Mouse (Mus musculus) forebrain, postnatal 0 days (tissue): ENCODE data around the gene Rgs8. TPM values are rescaled to one million over a fixed set of nuclear protein-coding genes. Genes with fewer than 3 reads are reported as not detected.
A peak's percentile ranks its signal among the peaks of the same experiment; 100 is the strongest.

Experiments
- ATAC-seq: fragments of 200-750 bp; cut with Nextera tagmentation; 2 replicates; pipeline ENCODE4 v1.8.0; 2017; ENCODE audit warnings: mild to moderate bottlenecking, moderate library complexity
- DNase-seq: peaks from one replicate; pipeline ENCODE4 v3.0.0-alpha.2; 2015
- H3K27ac ChIP-seq: fragments of 300-500 bp; sonication (generic); 2 replicates; pipeline ENCODE4 v1.5.1; 2014; ENCODE audit warnings: low read depth, mild to moderate bottlenecking, antibody characterized with exemption, low read length, moderate library complexity, mixed read lengths
- H3K27me3 ChIP-seq: fragments of 300-500 bp; sonication (generic); 2 replicates; pipeline ENCODE4 v1.6.1; 2014; ENCODE audit warnings: mild to moderate bottlenecking, low read length, mixed read lengths; ENCODE audit not compliant: insufficient read depth
- H3K36me3 ChIP-seq: fragments of 300-500 bp; sonication (generic); 2 replicates; pipeline ENCODE4 v1.6.1; 2014; ENCODE audit warnings: mild to moderate bottlenecking, moderate library complexity; ENCODE audit not compliant: insufficient read depth
- H3K4me1 ChIP-seq: fragments of 300-500 bp; sonication (generic); 2 replicates; pipeline ENCODE4 v1.6.1; 2014; ENCODE audit warnings: antibody characterized with exemption; ENCODE audit not compliant: insufficient read depth
- H3K4me2 ChIP-seq: fragments of 300-500 bp; sonication (generic); 2 replicates; pipeline ENCODE4 v1.6.1; 2014; ENCODE audit warnings: low read depth, mild to moderate bottlenecking, moderate library complexity
- H3K4me3 ChIP-seq: fragments of 300-500 bp; sonication (generic); 2 replicates; pipeline ENCODE4 v1.5.1; 2014; ENCODE audit warnings: low read depth, low read length, mixed read lengths
- H3K9ac ChIP-seq: fragments of 300-500 bp; sonication (generic); 2 replicates; pipeline ENCODE4 v1.6.1; 2014; ENCODE audit warnings: mild to moderate bottlenecking
- H3K9me3 ChIP-seq: fragments of 300-500 bp; sonication (generic); 2 replicates; pipeline ENCODE4 v1.6.1; 2016; ENCODE audit warnings: low read length
- CTCF ChIP-seq: sonication (generic); IDR thresholded peaks from 2 replicates; pipeline ENCODE4 v1.5.1; 2016; ENCODE audit warnings: antibody characterized with exemption, control low read depth, low read depth
- WGBS: fragments of 180-500 bp; shearing (Covaris S2); extraction: QIAGEN DNeasy Blood & Tissue Kit; methylation state at CpG from one replicate; pipeline ENCODE4 v1.1.7; 2014; 5-methylcytosine and 5-hydroxymethylcytosine counted together
- polyA plus RNA-seq: library from polyadenylated mRNA; unstranded; fragments of >200 nt; fragmentation: Nextera tagmentation; extraction: Ambion mirVana; gene quantifications from 2 replicates; pipeline ENCODE4 v1.2.1, GENCODE M21; 2015
- total RNA-seq: library from RNA; depleted of rRNA; stranded (reverse); fragments of >200 nt; gene quantifications from 2 replicates; pipeline ENCODE4 v1.2.3, GENCODE M21; 2014

The Rgs8 gene
- total and polyA plus RNA-seq, 2 experiments from 2014 or later: 16.6 to 22.7 TPM

- Histone ChIP-seq H3K27ac (peak overlapping the region; percentile 35; the same call in 1 of the 2 replicates), H3K9me3 (no peaks in the 10 kb centered on the region), H3K4me3 (no peak overlapping the region), H3K27me3 (no peaks in the 10 kb centered on the region), H3K36me3 (no peaks in the 10 kb centered on the region), H3K9ac (no peak overlapping the region), H3K4me1 (peaks cover 12% of the 10 kb centered on the region), H3K4me2 (no peak overlapping the region)
- TF ChIP-seq CTCF: no peak
- DNase-seq (peak; percentile 71), ATAC-seq (peak; percentile 89)
- WGBS: 9% methylated on average over 12 of the region's 12 CpGs
Measured at GRCm38 (mm10) chr1:153703445-153703991, 50.7 kb downstream of the Rgs8 start.

- DNase-seq (peak; percentile 35), ATAC-seq (peak; percentile 38)
- Histone ChIP-seq H3K4me1 (peaks cover 12% of the 10 kb centered on the region), H3K4me3 (no peak overlapping the region), H3K9ac (no peak overlapping the region), H3K36me3 (no peaks in the 10 kb centered on the region), H3K9me3 (no peaks in the 10 kb centered on the region), H3K27ac (no peak overlapping the region), H3K27me3 (no peaks in the 10 kb centered on the region), H3K4me2 (no peak overlapping the region)
- WGBS: 10% methylated on average over 7 of the region's 7 CpGs
- no peak for TF ChIP-seq CTCF
Measured at GRCm38 (mm10) chr1:153704174-153704573, 51.3 kb downstream of the Rgs8 start.

- Histone ChIP-seq H3K4me3 (no peak overlapping the region), H3K4me2 (no peak overlapping the region), H3K27me3 (no peaks in the 10 kb centered on the region), H3K36me3 (no peaks in the 10 kb centered on the region), H3K9me3 (no peaks in the 10 kb centered on the region), H3K27ac (no peak overlapping the region), H3K4me1 (peaks cover 12% of the 10 kb centered on the region), H3K9ac (no peak overlapping the region)
- ATAC-seq: no peak
- WGBS: 33% methylated on average over 3 of the region's 3 CpGs
- DNase-seq: no peak
- TF ChIP-seq CTCF: no peak
Measured at GRCm38 (mm10) chr1:153704996-153705395, 52.2 kb downstream of the Rgs8 start.

- H3K9ac ChIP-seq: no peak overlapping the region
- TF ChIP-seq CTCF: no peak
- H3K9me3 ChIP-seq: no peaks in the 10 kb centered on the region
- H3K4me1 ChIP-seq: peaks cover 10% of the 10 kb centered on the region
- H3K27ac ChIP-seq: no peak overlapping the region
- DNase-seq (no peak), ATAC-seq (no peak)
- no peak overlapping the region for H3K4me2 ChIP-seq
- 89% methylated on average over 5 of the region's 5 CpGs for WGBS
- no peak overlapping the region for H3K4me3 ChIP-seq
- H3K27me3 ChIP-seq: no peaks in the 10 kb centered on the region
- H3K36me3 ChIP-seq: no peaks in the 10 kb centered on the region
Measured at GRCm38 (mm10) chr1:153708626-153709025, 55.8 kb downstream of the Rgs8 start.

GRCm38 (mm10) chr1:153709451-153709850 lies 56.6 kb downstream of the Rgs8 start:
- H3K4me3 ChIP-seq: no peak overlapping the region
- H3K4me2 ChIP-seq: no peak overlapping the region
- H3K9me3 ChIP-seq: no peaks in the 10 kb centered on the region
- no peaks in the 10 kb centered on the region for H3K27me3 ChIP-seq
- no peak for ATAC-seq
- WGBS: 88% methylated on average over 5 of the region's 5 CpGs
- peaks cover 3% of the 10 kb centered on the region for H3K4me1 ChIP-seq
- H3K27ac ChIP-seq: no peak overlapping the region
- H3K36me3 ChIP-seq: no peaks in the 10 kb centered on the region
- no peak for DNase-seq
- TF ChIP-seq CTCF: no peak
- no peak overlapping the region for H3K9ac ChIP-seq

GRCm38 (mm10) chr1:153711544-153712262 lies 58.9 kb downstream of the Rgs8 start:
- ATAC-seq (no peak), DNase-seq (no peak)
- Histone ChIP-seq H3K9ac (no peak overlapping the region), H3K4me2 (no peak overlapping the region), H3K27me3 (no peaks in the 10 kb centered on the region), H3K4me3 (no peak overlapping the region), H3K36me3 (no peaks in the 10 kb centered on the region), H3K4me1 (no peaks in the 10 kb centered on the region), H3K9me3 (no peaks in the 10 kb centered on the region), H3K27ac (no peak overlapping the region)
- TF ChIP-seq CTCF: no peak
- 80% methylated on average over 3 of the region's 3 CpGs for WGBS

DNA sequence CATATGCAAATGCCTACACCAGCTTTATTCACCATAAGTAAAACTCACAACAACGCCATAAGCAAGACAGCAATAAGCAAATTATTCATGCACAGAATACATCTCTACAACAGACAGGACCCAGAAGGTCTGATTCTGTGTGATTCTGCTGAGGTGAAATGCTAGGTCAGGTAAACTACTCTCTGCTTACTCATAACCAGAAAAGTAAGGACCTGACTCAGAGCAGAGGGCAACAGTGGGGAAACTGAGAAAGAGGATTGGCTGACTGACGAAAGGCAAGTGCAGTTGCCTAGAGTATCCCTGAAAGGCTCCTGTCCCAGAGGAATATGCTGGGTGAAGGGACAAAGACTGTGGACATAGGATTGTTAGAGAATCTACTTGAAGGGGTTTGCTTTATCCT lies 59.8 kb downstream of the Rgs8 start:
- H3K27ac ChIP-seq: no peak overlapping the region
- no peaks in the 10 kb centered on the region for H3K36me3 ChIP-seq
- H3K4me1 ChIP-seq: no peaks in the 10 kb centered on the region
- H3K9me3 ChIP-seq: no peaks in the 10 kb centered on the region
- H3K4me3 ChIP-seq: no peak overlapping the region
- DNase-seq: no peak
- no peaks in the 10 kb centered on the region for H3K27me3 ChIP-seq
- no peak overlapping the region for H3K4me2 ChIP-seq
- no peak overlapping the region for H3K9ac ChIP-seq
- WGBS: 86% methylated on average over 2 of the region's 2 CpGs
- no peak for ATAC-seq
- no peak for TF ChIP-seq CTCF
